In the genomic region with DNA sequence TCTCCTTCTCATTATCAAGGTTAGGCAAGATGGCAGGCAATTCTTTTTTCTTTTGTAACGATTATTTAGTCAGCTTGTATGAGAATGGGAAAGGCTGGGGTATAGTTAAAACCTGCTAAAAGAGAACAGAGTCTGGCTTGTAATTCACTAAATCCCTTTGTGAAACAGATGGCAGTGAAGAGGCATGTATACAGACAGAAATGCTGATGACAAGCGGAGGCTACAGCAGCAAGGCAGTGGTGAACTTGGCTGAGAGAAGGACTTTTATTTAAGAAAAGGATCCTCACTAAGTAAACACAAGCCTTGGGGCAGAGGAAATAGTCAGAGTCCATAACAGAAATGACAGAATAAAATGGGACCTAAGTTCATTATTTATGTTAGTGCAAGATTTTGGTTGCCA, we compare ENCODE assay signal across 24 mouse cellular contexts.
"Had no signal": no experiment of that assay in that cellular context is flagged by ENCODE, and none has a peak within 500 bp of the region (broad histone marks: within the 10 kb centered on the region; RNA-seq: fewer than 3 reads in every experiment).

No protein-coding gene starts in this region.

- H3K36me3 ChIP-seq: limb, embryonic 10.5 days; limb, embryonic 13.5 days; liver, embryonic 12.5 days; liver, embryonic 15.5 days; lung, embryonic 15.5 days; midbrain, embryonic 10.5 days; midbrain, embryonic 15.5 days; neural tube, embryonic 12.5 days; neural tube, embryonic 15.5 days had no signal

- H3K27ac ChIP-seq: limb, embryonic 10.5 days; limb, embryonic 13.5 days; liver, embryonic 12.5 days; liver, embryonic 15.5 days; lung, embryonic 15.5 days; midbrain, embryonic 10.5 days; midbrain, embryonic 15.5 days; neural tube, embryonic 12.5 days; neural tube, embryonic 15.5 days; stomach, postnatal 0 days had no signal

- H3K9me3 ChIP-seq: limb, embryonic 10.5 days; limb, embryonic 13.5 days; liver, embryonic 12.5 days; liver, embryonic 15.5 days; lung, embryonic 15.5 days; midbrain, embryonic 10.5 days; midbrain, embryonic 15.5 days; neural tube, embryonic 12.5 days; neural tube, embryonic 15.5 days had no signal

- H3K27me3 ChIP-seq: limb, embryonic 13.5 days; liver, embryonic 12.5 days; liver, embryonic 15.5 days; lung, embryonic 15.5 days; megakaryocyte, embryonic 14.5 days; midbrain, embryonic 15.5 days; neural tube, embryonic 12.5 days; neural tube, embryonic 15.5 days had no signal

- H3K4me2 ChIP-seq: limb, embryonic 13.5 days; liver, embryonic 12.5 days; liver, embryonic 15.5 days; lung, embryonic 15.5 days; midbrain, embryonic 15.5 days; neural tube, embryonic 12.5 days; neural tube, embryonic 15.5 days had no signal

- H3K9ac ChIP-seq: limb, embryonic 13.5 days; liver, embryonic 12.5 days; liver, embryonic 15.5 days; lung, embryonic 15.5 days; midbrain, embryonic 15.5 days; neural tube, embryonic 12.5 days; neural tube, embryonic 15.5 days had no signal

- H3K4me1 ChIP-seq: limb, embryonic 10.5 days; limb, embryonic 13.5 days; liver, embryonic 12.5 days; liver, embryonic 15.5 days; megakaryocyte, embryonic 14.5 days; midbrain, embryonic 10.5 days; midbrain, embryonic 15.5 days; neural tube, embryonic 12.5 days; neural tube, embryonic 15.5 days had no signal

- H3K4me3 ChIP-seq: limb, embryonic 10.5 days; limb, embryonic 13.5 days; liver, embryonic 12.5 days; liver, embryonic 15.5 days; lung, embryonic 15.5 days; megakaryocyte, embryonic 14.5 days; midbrain, embryonic 10.5 days; midbrain, embryonic 15.5 days; neural tube, embryonic 12.5 days; neural tube, embryonic 15.5 days had no signal

- DNase-seq: kidney, adult 9 months; kidney, postnatal 14 days; kidney, postnatal 4 days; liver; lung, adult 18-20 months; lung, postnatal 10 days; lung, postnatal 36 days; right cerebral cortex, adult 18-20 months; right cerebral cortex, postnatal 14 days; right cerebral cortex, postnatal 4 days; thymus, adult 2 months; thymus, postnatal 14 days; thymus, postnatal 4 days had no signal

- ATAC-seq: liver, embryonic 12.5 days; midbrain, embryonic 15.5 days had no signal
